Mouse (Mus musculus) limb, embryonic 14.5 days (tissue): ENCODE measurements around the gene Babam2. TPM values are rescaled to one million over a fixed set of nuclear protein-coding genes. Genes with fewer than 3 reads are reported as not detected.

Experiments used
- ATAC-seq: fragments of 200-750 bp; cut with Nextera tagmentation; 2 replicates; pipeline ENCODE4 v1.8.0; 2017; ENCODE audit warnings: low read depth, moderate number of reproducible peaks, moderate TSS enrichment; ENCODE audit not compliant: low FRiP score
- DNase-seq: peaks from one replicate; pipeline ENCODE4 v3.0.0-alpha.2; 2015; ENCODE audit warnings: low spot score
- H3K27ac ChIP-seq: fragments of 300-500 bp; sonication (generic); replicated peaks from 2 replicates; pipeline ENCODE4 v1.5.1; 2014; ENCODE audit warnings: low read depth, mild to moderate bottlenecking, low read length, moderate library complexity, mixed read lengths
- H3K27me3 ChIP-seq: fragments of 300-500 bp; sonication (generic); 2 replicates; pipeline ENCODE4 v1.6.1; 2014; ENCODE audit warnings: low read length, mixed read lengths; ENCODE audit not compliant: control insufficient read depth, insufficient read depth
- H3K36me3 ChIP-seq: fragments of 300-500 bp; sonication (generic); 2 replicates; pipeline ENCODE4 v1.6.1; 2014; ENCODE audit warnings: mild to moderate bottlenecking, low read length, moderate library complexity, mixed read lengths; ENCODE audit not compliant: control insufficient read depth, insufficient read depth
- H3K4me1 ChIP-seq: fragments of 300-500 bp; sonication (generic); 2 replicates; pipeline ENCODE4 v1.6.1; 2014; ENCODE audit warnings: antibody characterized with exemption, low read length, mixed read lengths; ENCODE audit not compliant: control insufficient read depth, insufficient read depth
- H3K4me2 ChIP-seq: fragments of 300-500 bp; sonication (generic); replicated peaks from 2 replicates; pipeline ENCODE4 v1.6.1; 2014; ENCODE audit warnings: low read depth, mild to moderate bottlenecking, low read length, moderate library complexity; ENCODE audit not compliant: severe bottlenecking
- H3K4me3 ChIP-seq: fragments of 300-500 bp; sonication (generic); replicated peaks from 2 replicates; pipeline ENCODE4 v1.5.1; 2014; ENCODE audit warnings: low read length
- H3K9ac ChIP-seq: fragments of 300-500 bp; sonication (generic); 2 replicates; pipeline ENCODE4 v1.6.1; 2014; ENCODE audit warnings: mild to moderate bottlenecking, low read depth, low read length, moderate library complexity; ENCODE audit not compliant: severe bottlenecking
- H3K9me3 ChIP-seq: fragments of 300-500 bp; sonication (generic); 2 replicates; pipeline ENCODE4 v1.6.1; 2016; ENCODE audit warnings: low read length; ENCODE audit not compliant: control insufficient read depth
- POLR2A ChIP-seq: fragments of 200-500 bp; IDR thresholded peaks from 2 replicates; pipeline ENCODE4 v1.8.0; 2012; ENCODE audit warnings: inconsistent platforms, mild to moderate bottlenecking, moderate library complexity, borderline replicate concordance; ENCODE audit not compliant: insufficient read depth, insufficient read length; ENCODE audit errors: extremely low read depth
- WGBS: fragments of 180-500 bp; shearing (Covaris S2); extraction: QIAGEN DNeasy Blood & Tissue Kit; methylation state at CpG from one replicate; pipeline ENCODE4 v1.1.7; 2014; 5-methylcytosine and 5-hydroxymethylcytosine counted together
- polyA plus RNA-seq, 2 experiments: library from polyadenylated mRNA; depleted of rRNA in 1 of 2; stranded (reverse) in 1 of 2; unstranded in 1 of 2; fragments of >200 nt; fragmentation: Nextera tagmentation in 1 of 2; extraction: Ambion mirVana in 1 of 2; gene quantifications; 2 replicates each; pipeline versions ENCODE4 v1.2.1 to v1.2.3; 2012 to 2014

Gene Babam2
- polyA plus RNA-seq, 2 experiments, result 23.4 to 35.8 TPM

DNA sequence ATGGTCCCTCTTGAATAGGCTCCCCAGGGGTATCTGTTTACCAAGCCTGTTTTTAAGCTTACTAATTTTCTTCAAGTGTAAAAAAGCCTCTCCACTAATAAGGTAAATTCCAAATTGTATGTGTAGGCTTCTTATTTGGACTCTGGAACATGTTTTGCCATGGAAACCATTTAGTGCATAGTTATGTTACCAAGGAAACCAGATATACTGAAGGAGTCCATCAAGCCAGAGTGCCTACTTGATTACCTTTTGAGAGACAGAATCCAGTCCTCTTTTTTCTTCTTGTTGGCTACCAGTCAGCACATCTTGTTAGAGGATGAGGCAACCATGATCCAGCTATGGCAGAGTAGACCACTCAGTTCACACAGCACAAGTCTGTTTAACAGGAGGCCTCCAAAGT, 222.6 kb downstream of the Babam2 start:
- H3K9me3 ChIP-seq, result no peaks in the 10 kb centered on the region

DNA sequence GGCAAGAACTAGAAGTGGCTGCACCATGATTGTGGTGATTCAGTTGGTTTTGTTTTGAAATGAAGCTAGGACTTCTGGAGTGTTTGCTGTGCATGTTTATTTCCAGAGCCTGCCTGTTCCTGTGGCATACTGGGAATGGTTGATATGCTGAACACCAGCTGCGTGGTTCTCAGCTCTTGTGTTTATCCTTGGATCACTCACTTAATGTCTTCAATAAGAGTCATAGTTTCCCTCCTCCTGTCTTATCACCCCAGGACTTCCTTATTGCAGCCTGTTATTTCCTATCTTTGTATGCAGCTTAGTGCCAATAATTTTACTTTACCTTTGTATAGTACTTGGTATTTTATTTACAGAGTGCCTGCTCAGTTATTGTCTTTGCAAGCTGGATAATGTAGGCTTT, 223.4 kb downstream of the Babam2 start:
- Histone ChIP-seq H3K9ac (no peak overlapping the region), H3K27ac (no peak overlapping the region), H3K9me3 (no peaks in the 10 kb centered on the region), H3K4me1 (no peaks in the 10 kb centered on the region), H3K36me3 (no peaks in the 10 kb centered on the region), H3K4me2 (no peak overlapping the region), H3K27me3 (no peaks in the 10 kb centered on the region), H3K4me3 (no peak overlapping the region)
- DNase-seq, result no peak
- 81% methylated on average over 1 of the region's 1 CpGs for WGBS
- TF ChIP-seq POLR2A, result no peak
- no peak for ATAC-seq

More for the DNA sequence above, 222.6 kb downstream of the Babam2 start:
- ATAC-seq (no peak), DNase-seq (no peak)
- Histone ChIP-seq H3K27ac (no peak overlapping the region), H3K4me1 (no peaks in the 10 kb centered on the region), H3K9ac (no peak overlapping the region), H3K4me2 (no peak overlapping the region), H3K27me3 (no peaks in the 10 kb centered on the region), H3K36me3 (no peaks in the 10 kb centered on the region), H3K4me3 (no peak overlapping the region)
- no peak for TF ChIP-seq POLR2A

GRCm38 (mm10) chr5:31924075-31924474, 226.6 kb downstream of the Babam2 start:
- H3K4me2 ChIP-seq, result no peak overlapping the region

DNA sequence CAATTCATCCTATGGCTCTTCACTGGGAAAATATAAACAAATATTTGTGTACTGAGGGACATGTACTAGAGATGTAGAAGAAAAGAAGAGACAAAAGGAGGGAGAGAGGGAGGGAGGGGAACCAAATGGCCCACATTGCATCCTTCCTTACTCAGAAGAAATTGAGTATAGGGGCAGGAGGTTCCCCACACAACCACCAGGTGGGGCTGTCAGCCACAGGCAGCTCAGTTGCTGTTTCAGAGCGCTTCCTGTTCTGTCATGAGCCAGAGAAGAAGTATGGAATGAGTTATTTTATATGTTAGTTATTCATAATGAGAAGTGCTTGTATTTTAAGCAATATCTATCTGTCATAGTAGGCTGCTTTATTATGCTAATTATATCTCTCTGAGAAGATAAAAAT, 229.1 kb downstream of the Babam2 start:
- no peak for TF ChIP-seq POLR2A
- Histone ChIP-seq H3K9me3 (no peaks in the 10 kb centered on the region), H3K4me1 (peaks cover 6% of the 10 kb centered on the region), H3K27me3 (no peaks in the 10 kb centered on the region), H3K36me3 (no peaks in the 10 kb centered on the region), H3K4me3 (no peak overlapping the region), H3K27ac (no peak overlapping the region), H3K9ac (no peak overlapping the region), H3K4me2 (no peak overlapping the region)
- ATAC-seq (no peak), DNase-seq (no peak)
- WGBS, result 87% methylated on average over 1 of the region's 1 CpGs

More at GRCm38 (mm10) chr5:31924075-31924474, 226.6 kb downstream of the Babam2 start:
- H3K9ac ChIP-seq, result no peak overlapping the region
- no peaks in the 10 kb centered on the region for H3K36me3 ChIP-seq
- H3K27ac ChIP-seq, result no peak overlapping the region
- no peaks in the 10 kb centered on the region for H3K27me3 ChIP-seq
- ATAC-seq (no peak), DNase-seq (no peak)
- no peaks in the 10 kb centered on the region for H3K9me3 ChIP-seq
- TF ChIP-seq POLR2A, result no peak
- no peak overlapping the region for H3K4me3 ChIP-seq
- H3K4me1 ChIP-seq, result no peaks in the 10 kb centered on the region

- no peak overlapping the region for H3K27ac ChIP-seq
- no peak for TF ChIP-seq POLR2A
- H3K9ac ChIP-seq, result no peak overlapping the region
- H3K4me3 ChIP-seq, result no peak overlapping the region
- no peaks in the 10 kb centered on the region for H3K36me3 ChIP-seq
- no peaks in the 10 kb centered on the region for H3K27me3 ChIP-seq
- no peak for ATAC-seq
- WGBS, result 87% methylated on average over 7 of the region's 7 CpGs
- no peak overlapping the region for H3K4me2 ChIP-seq
- H3K4me1 ChIP-seq, result peaks cover 6% of the 10 kb centered on the region
- no peak for DNase-seq
- H3K9me3 ChIP-seq, result no peaks in the 10 kb centered on the region
Measured at GRCm38 (mm10) chr5:31929007-31929406, 231.5 kb downstream of the Babam2 start.

DNA sequence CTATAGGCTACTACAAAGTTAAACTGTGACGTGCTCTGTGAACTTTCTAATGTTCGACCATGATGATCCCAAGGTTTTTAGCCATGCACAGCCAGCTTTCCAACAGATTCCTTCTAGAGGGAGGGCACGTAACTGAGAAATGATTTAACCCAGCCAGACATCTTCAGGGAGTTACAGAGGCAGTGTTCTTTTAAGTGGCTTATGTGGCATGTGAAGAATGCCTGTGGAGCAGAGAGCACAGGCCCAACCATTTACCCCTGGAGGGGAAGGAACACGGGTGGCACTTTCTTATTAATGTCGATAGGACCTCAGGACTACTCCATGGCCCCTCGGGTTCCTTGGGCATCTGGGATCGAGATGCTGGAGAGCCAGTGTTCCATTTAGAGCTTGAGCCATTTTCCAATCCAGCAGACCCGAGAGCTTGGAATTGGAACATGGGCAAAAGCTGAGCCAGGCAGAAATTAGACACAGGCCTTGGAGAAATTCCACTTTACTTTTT, 233.7 kb downstream of the Babam2 start:
- Histone ChIP-seq H3K9ac (no peak overlapping the region), H3K4me2 (no peak overlapping the region), H3K27ac (0 out of 2 replicates have a peak overlapping the region, but pooled peaks have one; percentile 55), H3K27me3 (no peaks in the 10 kb centered on the region), H3K4me3 (no peak overlapping the region), H3K9me3 (no peaks in the 10 kb centered on the region), H3K4me1 (peaks cover 6% of the 10 kb centered on the region), H3K36me3 (no peaks in the 10 kb centered on the region)
- TF ChIP-seq POLR2A, result no peak
- DNase-seq (no peak), ATAC-seq (no peak)
- WGBS, result 40% methylated on average over 8 of the region's 8 CpGs
